Mouse (Mus musculus): ENCODE measurements around the gene Tbc1d22b. TPM values are rescaled to one million over a fixed set of nuclear protein-coding genes. Genes with fewer than 3 reads are reported as not detected.

The Tbc1d22b gene
- polyA plus RNA-seq, 1 experiment, result 9.9 TPM

DNA sequence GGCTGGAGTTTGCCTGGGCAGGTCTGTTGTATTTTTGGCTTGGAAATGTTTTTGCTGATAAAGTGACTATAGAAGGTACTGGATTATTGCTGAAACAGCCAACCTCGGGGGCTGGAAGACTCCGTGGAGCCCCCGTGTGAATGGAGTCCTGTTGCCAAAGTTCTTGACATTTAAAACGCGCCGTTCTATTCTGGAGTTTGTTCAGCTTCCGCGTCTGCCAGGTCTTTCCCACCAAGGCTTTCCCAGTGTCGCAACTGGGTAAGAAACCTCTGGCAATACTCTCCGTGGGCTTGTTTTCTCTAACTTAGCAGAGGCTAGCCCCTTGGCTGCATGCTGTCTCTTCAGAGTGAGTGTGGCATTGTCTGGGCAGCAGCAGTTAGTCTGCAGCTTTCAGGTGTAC, 6.9 kb downstream of the Tbc1d22b start:
- peaks cover 14% of the 10 kb centered on the region for H3K36me3 ChIP-seq (replicated peaks; ENCODE audit: low read length)
- H3K27me3 ChIP-seq (replicated peaks), result no peaks in the 10 kb centered on the region
- H3K4me3 ChIP-seq (replicated peaks), result no peak overlapping the region
- peaks cover 11% of the 10 kb centered on the region for H3K4me1 ChIP-seq
- no peaks in the 10 kb centered on the region for H3K9me3 ChIP-seq
- TF ChIP-seq FLI1 (IDR thresholded peaks at IDR 0.05; ENCODE audit: low read length) (no peak), GATA1 (IDR thresholded peaks at IDR 0.05; ENCODE audit: borderline replicate concordance, low read length) (no peak)

DNA sequence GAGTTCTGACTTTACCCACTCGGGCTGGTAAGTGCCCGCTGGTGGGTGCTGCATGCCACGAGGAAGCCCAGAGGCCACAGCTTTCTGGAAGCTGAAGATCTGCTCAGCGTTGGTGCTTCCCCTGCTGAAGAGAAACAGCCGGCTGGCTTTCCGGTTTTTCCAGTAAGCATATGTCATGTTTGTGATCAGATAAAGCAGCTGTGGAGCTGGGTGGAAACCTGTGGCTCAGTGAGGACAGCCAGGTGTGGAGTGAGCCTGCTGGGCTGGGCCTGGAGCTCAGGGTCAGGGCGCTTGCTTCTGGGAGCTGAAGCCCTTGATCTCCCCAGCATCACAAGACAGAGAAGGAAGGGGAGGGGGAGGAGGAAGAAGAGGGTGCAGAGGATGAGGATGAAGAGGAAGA, 7.3 kb downstream of the Tbc1d22b start:
- H3K27me3 ChIP-seq (replicated peaks), result no peaks in the 10 kb centered on the region
- TF ChIP-seq GATA1 (IDR thresholded peaks at IDR 0.05; ENCODE audit: borderline replicate concordance, low read length) (no peak), FLI1 (IDR thresholded peaks at IDR 0.05; ENCODE audit: low read length) (no peak)
- H3K36me3 ChIP-seq (replicated peaks; ENCODE audit: low read length), result peaks cover 14% of the 10 kb centered on the region

DNA sequence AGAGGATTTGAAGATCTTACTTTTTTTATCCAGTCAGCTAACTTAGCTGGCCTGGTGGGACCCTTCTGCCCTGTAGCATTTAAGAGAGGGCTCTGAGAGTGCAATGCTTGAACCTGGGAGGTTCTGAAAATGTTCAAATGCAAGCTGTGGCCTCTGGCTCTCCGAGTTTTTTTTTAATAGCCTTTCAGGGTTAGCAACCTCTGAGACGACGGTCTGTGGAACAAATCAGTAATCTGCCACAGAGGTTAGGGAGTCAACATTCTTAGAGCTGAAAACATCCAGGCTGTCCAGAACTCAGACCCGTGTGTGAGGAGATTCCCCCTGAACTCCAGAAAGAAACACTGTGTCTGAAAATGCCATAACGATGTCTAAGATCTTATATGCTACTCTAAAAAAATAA, 8.9 kb downstream of the Tbc1d22b start:
- Histone ChIP-seq H3K9me3 (no peaks in the 10 kb centered on the region), H3K36me3 (replicated peaks; ENCODE audit: low read length) (peaks cover 14% of the 10 kb centered on the region), H3K27me3 (replicated peaks) (no peaks in the 10 kb centered on the region), H3K4me1 (peaks cover 8% of the 10 kb centered on the region), H3K4me3 (replicated peaks) (no peak overlapping the region)
- no peak for TF ChIP-seq FLI1 (IDR thresholded peaks at IDR 0.05; ENCODE audit: low read length)
- no peak for TF ChIP-seq GATA1 (IDR thresholded peaks at IDR 0.05; ENCODE audit: borderline replicate concordance, low read length)

More for the DNA sequence above, 7.3 kb downstream of the Tbc1d22b start:
- no peaks in the 10 kb centered on the region for H3K9me3 ChIP-seq
- peaks cover 8% of the 10 kb centered on the region for H3K4me1 ChIP-seq
- H3K4me3 ChIP-seq (replicated peaks), result no peak overlapping the region

DNA sequence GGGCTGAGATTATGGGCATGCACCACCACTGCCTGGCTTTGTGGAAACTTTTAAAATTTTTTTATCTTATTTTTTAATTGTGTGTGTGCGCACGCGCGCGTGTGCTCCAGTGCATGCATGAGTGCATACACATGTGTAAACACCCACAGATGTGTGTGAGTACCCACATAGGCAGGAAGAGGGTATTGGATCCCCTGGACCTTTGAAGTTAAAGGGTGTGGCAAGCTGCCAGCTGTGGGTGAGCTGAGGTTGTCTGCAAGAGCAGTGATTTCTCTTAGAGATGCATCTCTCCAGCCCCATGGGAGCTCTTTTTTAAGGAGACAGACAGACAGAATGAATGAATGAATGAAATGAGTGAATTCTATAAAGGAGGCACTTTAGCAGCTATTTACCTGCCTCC, 15.9 kb downstream of the Tbc1d22b start:
- Histone ChIP-seq H3K4me1 (no peaks in the 10 kb centered on the region), H3K27me3 (replicated peaks) (peaks cover 1% of the 10 kb centered on the region), H3K36me3 (replicated peaks; ENCODE audit: low read length) (peaks cover 48% of the 10 kb centered on the region), H3K4me3 (replicated peaks) (no peak overlapping the region), H3K9me3 (no peaks in the 10 kb centered on the region)
- TF ChIP-seq FLI1 (IDR thresholded peaks at IDR 0.05; ENCODE audit: low read length), result no peak
- TF ChIP-seq GATA1 (IDR thresholded peaks at IDR 0.05; ENCODE audit: borderline replicate concordance, low read length), result no peak

DNA sequence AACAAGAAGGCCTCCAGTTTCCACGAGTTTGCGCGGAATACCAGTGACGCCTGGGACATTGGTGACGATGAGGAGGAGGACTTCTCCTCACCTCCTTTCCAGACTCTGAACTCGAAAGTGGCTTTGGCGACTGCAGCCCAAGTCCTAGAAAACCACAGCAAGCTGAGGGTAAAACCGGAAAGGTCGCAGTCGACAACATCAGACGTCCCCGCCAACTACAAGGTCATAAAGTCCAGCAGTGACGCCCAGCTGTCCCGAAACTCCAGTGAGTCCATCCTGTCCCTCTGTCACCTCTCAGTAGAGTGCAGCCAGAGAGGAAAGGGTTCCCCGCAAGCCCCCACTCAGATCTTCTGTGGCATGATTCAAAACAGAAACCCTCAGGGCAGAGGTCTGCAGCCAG, 18.9 kb downstream of the Tbc1d22b start:
- Histone ChIP-seq H3K36me3 (replicated peaks; ENCODE audit: low read length) (peaks cover 76% of the 10 kb centered on the region), H3K4me1 (no peaks in the 10 kb centered on the region), H3K9me3 (no peaks in the 10 kb centered on the region), H3K4me3 (replicated peaks) (no peak overlapping the region), H3K27me3 (replicated peaks) (peaks cover 1% of the 10 kb centered on the region)
- no peak for TF ChIP-seq FLI1 (IDR thresholded peaks at IDR 0.05; ENCODE audit: low read length)
- TF ChIP-seq GATA1 (IDR thresholded peaks at IDR 0.05; ENCODE audit: borderline replicate concordance, low read length), result no peak

DNA sequence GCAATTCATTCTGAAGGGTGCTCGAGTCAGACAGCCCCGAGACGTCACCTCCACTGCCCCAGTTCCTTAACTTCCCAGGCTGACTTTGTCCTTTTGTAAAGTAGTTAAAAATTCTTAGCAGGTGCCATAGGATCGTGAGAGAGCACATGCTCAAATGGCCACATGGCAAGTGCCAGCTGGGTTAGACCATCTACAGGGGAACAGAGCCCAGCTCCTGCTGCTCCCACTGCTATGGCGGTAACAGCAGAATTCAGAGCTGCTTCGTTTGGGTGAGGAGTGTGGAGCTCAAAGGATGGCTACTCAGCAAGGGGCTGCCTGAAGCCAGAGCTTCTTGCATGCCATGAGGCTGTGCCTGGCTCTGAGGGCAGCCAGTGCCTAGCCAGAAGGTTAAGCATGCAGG, 20.2 kb downstream of the Tbc1d22b start:
- H3K36me3 ChIP-seq (replicated peaks; ENCODE audit: low read length), result peaks cover 78% of the 10 kb centered on the region
- no peaks in the 10 kb centered on the region for H3K9me3 ChIP-seq
- no peak for TF ChIP-seq GATA1 (IDR thresholded peaks at IDR 0.05; ENCODE audit: borderline replicate concordance, low read length)
- TF ChIP-seq FLI1 (IDR thresholded peaks at IDR 0.05; ENCODE audit: low read length), result no peak
- H3K27me3 ChIP-seq (replicated peaks), result peaks cover 1% of the 10 kb centered on the region
- no peaks in the 10 kb centered on the region for H3K4me1 ChIP-seq
- H3K4me3 ChIP-seq (replicated peaks), result no peak overlapping the region

DNA sequence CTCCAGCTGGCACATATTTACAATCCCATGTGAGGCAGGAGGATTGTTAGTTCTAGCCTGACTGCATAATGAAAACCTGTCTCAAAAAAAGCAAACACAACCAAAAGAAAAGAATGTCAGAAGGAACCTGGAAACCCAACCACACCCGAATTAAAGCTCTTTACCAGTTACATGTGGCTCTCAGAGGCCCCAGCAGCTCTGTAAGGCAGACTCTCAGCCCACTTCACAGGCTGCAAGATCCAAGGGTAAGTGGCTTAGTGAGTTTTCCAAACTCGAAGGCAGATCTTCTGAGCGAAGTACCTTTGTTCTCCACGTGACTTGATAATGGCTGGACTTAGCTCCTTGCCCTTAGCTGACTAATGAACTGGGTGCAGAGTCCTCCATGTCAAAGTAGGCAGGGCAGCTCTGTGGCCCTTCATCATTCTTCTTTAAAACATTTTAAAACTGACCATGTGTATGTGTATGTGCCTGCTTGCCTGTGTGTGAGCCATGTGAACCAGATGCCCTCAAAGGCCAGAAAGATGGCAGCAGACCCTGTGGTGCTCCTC, 30.1 kb downstream of the Tbc1d22b start:
- TF ChIP-seq FLI1 (IDR thresholded peaks at IDR 0.05; ENCODE audit: low read length), result no peak
- TF ChIP-seq GATA1 (IDR thresholded peaks at IDR 0.05; ENCODE audit: borderline replicate concordance, low read length), result no peak
- Histone ChIP-seq H3K4me1 (peaks cover 63% of the 10 kb centered on the region), H3K36me3 (replicated peaks; ENCODE audit: low read length) (peaks cover 69% of the 10 kb centered on the region), H3K9me3 (no peaks in the 10 kb centered on the region), H3K27me3 (replicated peaks) (no peaks in the 10 kb centered on the region), H3K4me3 (replicated peaks) (no peak overlapping the region)

DNA sequence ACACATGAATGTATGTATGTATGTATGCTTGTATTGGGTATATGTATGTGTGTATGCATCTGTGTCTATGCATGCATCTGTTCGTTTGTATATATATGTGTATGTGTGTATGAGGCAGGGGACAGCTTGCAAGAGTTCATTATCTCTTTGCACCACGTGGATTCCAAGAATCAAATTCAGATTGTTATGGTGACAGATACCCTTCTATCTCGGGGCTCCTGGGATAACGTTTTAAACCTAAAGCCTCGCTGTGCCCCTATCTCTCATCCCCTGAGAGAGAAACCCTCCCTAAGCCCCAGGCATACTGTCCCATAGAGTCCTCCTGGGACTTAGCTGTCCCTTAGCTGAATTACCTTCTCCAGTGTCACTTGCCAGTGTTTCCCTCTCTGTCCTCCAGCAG, 34.0 kb downstream of the Tbc1d22b start:
- H3K27me3 ChIP-seq (replicated peaks), result peaks cover 2% of the 10 kb centered on the region
- no peak overlapping the region for H3K4me3 ChIP-seq (replicated peaks)
- H3K4me1 ChIP-seq, result peaks cover 50% of the 10 kb centered on the region
- H3K9me3 ChIP-seq, result no peaks in the 10 kb centered on the region
- no peak for TF ChIP-seq FLI1 (IDR thresholded peaks at IDR 0.05; ENCODE audit: low read length)
- TF ChIP-seq GATA1 (IDR thresholded peaks at IDR 0.05; ENCODE audit: borderline replicate concordance, low read length), result no peak
- H3K36me3 ChIP-seq (replicated peaks; ENCODE audit: low read length), result peaks cover 42% of the 10 kb centered on the region

DNA sequence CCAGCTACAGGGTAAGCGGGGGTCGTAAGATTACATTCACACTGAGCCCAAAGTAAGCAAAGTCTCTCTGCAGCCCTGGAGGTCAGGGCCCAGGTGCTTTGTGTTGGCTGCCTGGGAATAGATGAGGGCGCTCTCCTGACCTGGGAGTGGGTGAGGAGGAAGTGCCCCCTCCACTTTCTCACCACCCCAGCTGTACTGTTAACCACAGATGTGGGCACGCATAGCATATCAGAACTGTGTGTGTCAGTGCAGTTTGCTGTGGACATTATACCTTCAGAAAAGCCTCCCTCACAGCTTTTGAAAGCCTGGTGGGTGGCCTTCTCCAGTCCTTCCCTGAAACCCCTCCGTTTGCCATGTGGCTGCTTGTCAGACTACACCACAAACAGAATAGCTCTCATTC, 34.7 kb downstream of the Tbc1d22b start:
- Histone ChIP-seq H3K9me3 (no peaks in the 10 kb centered on the region), H3K27me3 (replicated peaks) (peaks cover 2% of the 10 kb centered on the region), H3K36me3 (replicated peaks; ENCODE audit: low read length) (peaks cover 37% of the 10 kb centered on the region), H3K4me3 (replicated peaks) (no peak overlapping the region), H3K4me1 (peaks cover 51% of the 10 kb centered on the region)
- TF ChIP-seq GATA1 (IDR thresholded peaks at IDR 0.05; ENCODE audit: borderline replicate concordance, low read length), result no peak
- TF ChIP-seq FLI1 (IDR thresholded peaks at IDR 0.05; ENCODE audit: low read length), result no peak

DNA sequence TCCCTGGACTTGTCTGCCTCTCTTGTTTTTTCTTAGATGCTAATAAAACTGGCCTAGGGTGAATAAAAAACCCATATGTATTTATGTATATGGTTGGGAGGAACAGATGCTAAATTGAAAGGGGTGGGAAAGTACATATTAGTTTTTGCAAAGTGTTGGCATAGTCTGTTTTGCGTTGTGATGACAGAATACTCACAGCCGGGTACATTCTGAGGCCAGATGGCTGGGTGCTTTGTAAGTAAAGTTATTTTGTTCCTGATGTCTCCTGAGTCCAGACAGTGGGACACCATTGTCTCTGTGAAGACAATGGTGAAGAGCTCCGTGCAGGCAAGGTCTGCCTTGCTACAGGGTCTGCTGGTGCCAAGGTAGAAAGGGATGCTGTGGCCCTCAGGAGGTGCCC, 35.2 kb downstream of the Tbc1d22b start:
- H3K36me3 ChIP-seq (replicated peaks; ENCODE audit: low read length), result peaks cover 33% of the 10 kb centered on the region
- H3K4me1 ChIP-seq, result peaks cover 53% of the 10 kb centered on the region
- no peaks in the 10 kb centered on the region for H3K9me3 ChIP-seq
- H3K4me3 ChIP-seq (replicated peaks), result no peak overlapping the region
- H3K27me3 ChIP-seq (replicated peaks), result peaks cover 2% of the 10 kb centered on the region
- no peak for TF ChIP-seq GATA1 (IDR thresholded peaks at IDR 0.05; ENCODE audit: borderline replicate concordance, low read length)

DNA sequence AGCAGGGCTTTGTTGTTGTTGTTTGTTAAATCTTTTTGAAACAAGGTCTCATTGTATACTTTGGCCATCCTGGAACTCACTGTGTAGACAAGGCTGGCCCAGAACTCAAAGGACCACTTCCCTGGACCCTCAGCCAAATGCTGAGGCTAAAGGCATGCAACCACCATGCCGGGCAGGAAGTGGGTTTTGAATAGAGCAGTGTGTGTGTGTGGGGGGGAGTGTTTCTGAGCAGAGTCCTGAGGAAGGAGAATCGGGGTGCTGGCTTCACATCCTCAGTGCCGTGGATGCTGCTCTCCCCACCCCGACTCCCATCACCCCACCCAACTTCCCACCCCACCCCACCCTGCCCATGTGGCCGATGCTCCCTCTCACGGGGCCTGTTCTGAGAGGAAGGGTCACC, 35.9 kb downstream of the Tbc1d22b start:
- Histone ChIP-seq H3K27me3 (replicated peaks) (peaks cover 2% of the 10 kb centered on the region), H3K36me3 (replicated peaks; ENCODE audit: low read length) (peaks cover 31% of the 10 kb centered on the region), H3K4me1 (peaks cover 48% of the 10 kb centered on the region), H3K9me3 (no peaks in the 10 kb centered on the region), H3K4me3 (replicated peaks) (no peak overlapping the region)
- TF ChIP-seq GATA1 (IDR thresholded peaks at IDR 0.05; ENCODE audit: borderline replicate concordance, low read length) (no peak), FLI1 (IDR thresholded peaks at IDR 0.05; ENCODE audit: low read length) (no peak)
